Mouse (Mus musculus) liver, embryonic 15.5 days (tissue): ENCODE data around the gene Snx30. TPM values are rescaled to one million over a fixed set of nuclear protein-coding genes. Genes with fewer than 3 reads are reported as not detected.

Experiments used
- ATAC-seq: fragments of 200-750 bp; cut with Nextera tagmentation; 2 replicates; pipeline ENCODE4 v1.8.0; 2017; ENCODE audit warnings: moderate number of reproducible peaks, mild to moderate bottlenecking, moderate library complexity; ENCODE audit not compliant: insufficient read depth
- H3K27ac ChIP-seq: fragments of 300-500 bp; sonication (generic); replicated peaks from 2 replicates; pipeline ENCODE4 v1.5.1; 2015; ENCODE audit warnings: mild to moderate bottlenecking, inconsistent platforms
- H3K27me3 ChIP-seq: fragments of 300-500 bp; sonication (generic); 2 replicates; pipeline ENCODE4 v1.6.1; 2015; ENCODE audit warnings: mild to moderate bottlenecking, inconsistent platforms
- H3K36me3 ChIP-seq: fragments of 300-500 bp; sonication (generic); replicated peaks from 2 replicates; pipeline ENCODE4 v1.6.1; 2015; ENCODE audit warnings: moderate library complexity, mild to moderate bottlenecking, inconsistent platforms
- H3K4me1 ChIP-seq: fragments of 300-500 bp; sonication (generic); replicated peaks from 2 replicates; pipeline ENCODE4 v1.6.1; 2015; ENCODE audit warnings: inconsistent platforms
- H3K4me2 ChIP-seq: fragments of 300-500 bp; sonication (generic); 2 replicates; pipeline ENCODE4 v1.6.1; 2015; ENCODE audit warnings: moderate library complexity, mild to moderate bottlenecking, inconsistent platforms
- H3K4me3 ChIP-seq: fragments of 300-500 bp; sonication (generic); replicated peaks from 2 replicates; pipeline ENCODE4 v1.5.1; 2015; ENCODE audit warnings: mild to moderate bottlenecking, inconsistent platforms
- H3K9ac ChIP-seq: fragments of 300-500 bp; sonication (generic); 2 replicates; pipeline ENCODE4 v1.6.1; 2015; ENCODE audit warnings: moderate library complexity, mild to moderate bottlenecking, inconsistent platforms
- H3K9me3 ChIP-seq: fragments of 300-500 bp; sonication (generic); replicated peaks from 2 replicates; pipeline ENCODE4 v1.6.1; 2016; ENCODE audit warnings: inconsistent platforms
- WGBS: fragments of 180-500 bp; shearing (Covaris S2); methylation state at CpG from one replicate; pipeline ENCODE4 v1.1.7; 2015; ENCODE audit warnings: mixed read lengths; ENCODE audit not compliant: insufficient replicate concordance; 5-methylcytosine and 5-hydroxymethylcytosine counted together
- polyA plus RNA-seq: library from polyadenylated mRNA; unstranded; fragments of >200 nt; fragmentation: Nextera tagmentation; extraction: Ambion mirVana; gene quantifications from 2 replicates; pipeline ENCODE4 v1.2.1, GENCODE M21; 2015

Snx30 gene
- polyA plus RNA-seq, 1 experiment from 2014 or later, result 4.3 TPM

DNA sequence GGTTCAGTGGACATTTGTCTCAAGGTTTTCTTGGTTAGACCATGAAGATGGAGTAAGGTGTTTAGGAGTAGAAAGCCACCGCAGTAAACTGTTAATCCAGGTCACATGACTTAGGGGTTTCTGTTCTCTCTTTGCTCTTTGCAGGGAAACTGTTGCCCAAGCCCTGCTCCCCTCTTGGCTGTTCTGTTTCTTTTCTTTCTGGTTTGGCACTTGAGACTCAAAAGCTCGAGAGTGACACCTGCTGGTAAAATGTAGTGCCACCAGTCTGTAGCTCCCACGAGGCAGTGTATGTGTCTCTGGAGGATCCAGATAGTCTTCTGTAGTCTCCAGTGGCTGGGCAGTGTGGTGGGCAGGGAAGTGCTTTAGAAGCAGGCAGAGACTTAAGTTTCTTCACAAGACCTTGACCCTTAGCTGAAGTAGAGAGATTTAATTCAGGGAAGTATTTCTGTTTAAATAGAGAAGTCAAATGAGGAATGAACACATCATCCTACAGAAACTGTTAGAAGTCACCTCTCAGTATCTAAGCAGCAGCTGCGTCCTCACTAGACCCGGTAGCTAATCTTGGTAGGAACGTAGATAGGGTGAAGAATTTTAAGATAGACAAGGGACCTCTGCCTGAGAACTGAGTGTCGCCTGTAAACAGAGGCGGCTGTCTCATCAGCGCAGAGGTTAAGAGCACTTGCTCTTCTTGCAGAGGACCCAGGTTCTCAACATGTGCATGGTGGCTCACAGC, 65.4 kb downstream of the Snx30 start:
- peaks cover 10% of the 10 kb centered on the region; the same call in 1 of the 2 replicates for H3K4me1 ChIP-seq
- 35% methylated on average over 9 of the region's 9 CpGs for WGBS
- H3K27me3 ChIP-seq, result no peaks in the 10 kb centered on the region
- no peak overlapping the region for H3K9ac ChIP-seq
- H3K27ac ChIP-seq, result no peak overlapping the region
- peak; percentile 42; the same call in 1 of the 2 replicates for ATAC-seq
- no peak overlapping the region for H3K4me3 ChIP-seq
- no peaks in the 10 kb centered on the region for H3K9me3 ChIP-seq
- H3K36me3 ChIP-seq, result no peaks in the 10 kb centered on the region; the same call in 1 of the 2 replicates
- no peak overlapping the region for H3K4me2 ChIP-seq

GRCm38 (mm10) chr4:59873240-59873639, 67.6 kb downstream of the Snx30 start:
- no peak overlapping the region for H3K27ac ChIP-seq
- no peak overlapping the region for H3K4me3 ChIP-seq
- WGBS, result 19% methylated on average over 6 of the region's 6 CpGs
- ATAC-seq, result no peak
- no peaks in the 10 kb centered on the region for H3K9me3 ChIP-seq
- H3K36me3 ChIP-seq, result no peaks in the 10 kb centered on the region; the same call in 1 of the 2 replicates
- H3K4me1 ChIP-seq, result peaks cover 10% of the 10 kb centered on the region; the same call in 1 of the 2 replicates
- H3K4me2 ChIP-seq, result no peak overlapping the region
- no peaks in the 10 kb centered on the region for H3K27me3 ChIP-seq
- H3K9ac ChIP-seq, result no peak overlapping the region

GRCm38 (mm10) chr4:59873830-59874229, 68.2 kb downstream of the Snx30 start:
- Histone ChIP-seq H3K27me3 (no peaks in the 10 kb centered on the region), H3K9ac (no peak overlapping the region), H3K9me3 (no peaks in the 10 kb centered on the region), H3K4me3 (no peak overlapping the region), H3K27ac (no peak overlapping the region), H3K4me1 (peaks cover 10% of the 10 kb centered on the region; the same call in 1 of the 2 replicates), H3K36me3 (no peaks in the 10 kb centered on the region; the same call in 1 of the 2 replicates), H3K4me2 (no peak overlapping the region)
- ATAC-seq, result no peak
- WGBS, result 38% methylated on average over 5 of the region's 5 CpGs

GRCm38 (mm10) chr4:59876570-59876969, 70.9 kb downstream of the Snx30 start:
- no peak for ATAC-seq
- Histone ChIP-seq H3K27ac (no peak overlapping the region), H3K4me2 (no peak overlapping the region), H3K27me3 (no peaks in the 10 kb centered on the region), H3K4me3 (no peak overlapping the region), H3K9ac (no peak overlapping the region), H3K36me3 (peaks cover 12% of the 10 kb centered on the region; the same call in 1 of the 2 replicates), H3K9me3 (no peaks in the 10 kb centered on the region), H3K4me1 (peaks cover 10% of the 10 kb centered on the region; the same call in 1 of the 2 replicates)
- 71% methylated on average over 6 of the region's 6 CpGs for WGBS

- Histone ChIP-seq H3K9me3 (no peaks in the 10 kb centered on the region), H3K4me1 (peaks cover 10% of the 10 kb centered on the region; the same call in 1 of the 2 replicates), H3K27ac (no peak overlapping the region), H3K9ac (no peak overlapping the region), H3K4me2 (no peak overlapping the region), H3K4me3 (no peak overlapping the region), H3K36me3 (peaks cover 15% of the 10 kb centered on the region; the same call in 1 of the 2 replicates), H3K27me3 (no peaks in the 10 kb centered on the region)
- 66% methylated on average over 2 of the region's 2 CpGs for WGBS
- no peak for ATAC-seq
These were observed 71.4 kb downstream of the Snx30 start for GRCm38 (mm10) chr4:59877025-59877424.

DNA sequence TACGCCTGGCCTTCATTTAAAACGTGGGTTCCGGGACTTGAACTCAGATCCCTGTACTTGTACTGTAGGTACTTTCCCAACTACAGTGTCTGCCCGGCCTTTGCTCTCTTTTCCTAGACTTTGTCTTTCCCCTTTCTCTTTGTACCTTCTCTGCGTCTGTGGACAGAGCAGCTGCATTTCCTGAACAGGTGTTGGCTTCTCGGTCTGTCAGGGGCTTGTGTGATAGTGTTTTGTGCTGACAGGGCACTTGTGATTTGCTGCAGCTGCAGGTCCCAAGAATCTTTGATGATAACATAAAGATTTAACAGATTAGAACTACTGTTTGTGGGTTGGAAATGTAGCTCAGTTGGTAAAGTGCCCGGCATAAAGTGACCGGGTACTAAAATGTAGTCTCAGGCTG, 73.0 kb downstream of the Snx30 start:
- no peak overlapping the region for H3K4me3 ChIP-seq
- peaks cover 7% of the 10 kb centered on the region; the same call in 1 of the 2 replicates for H3K4me1 ChIP-seq
- no peaks in the 10 kb centered on the region for H3K9me3 ChIP-seq
- no peak overlapping the region for H3K9ac ChIP-seq
- no peak for ATAC-seq
- H3K4me2 ChIP-seq, result no peak overlapping the region
- no peak overlapping the region for H3K27ac ChIP-seq
- peaks cover 25% of the 10 kb centered on the region for H3K36me3 ChIP-seq
- H3K27me3 ChIP-seq, result no peaks in the 10 kb centered on the region
- WGBS, result 63% methylated on average over 8 of the region's 8 CpGs

GRCm38 (mm10) chr4:59879444-59879843, 73.8 kb downstream of the Snx30 start:
- H3K9me3 ChIP-seq, result no peaks in the 10 kb centered on the region
- WGBS, result 68% methylated on average over 3 of the region's 3 CpGs

GRCm38 (mm10) chr4:59880725-59881124, 75.1 kb downstream of the Snx30 start:
- Histone ChIP-seq H3K4me2 (no peak overlapping the region), H3K27ac (no peak overlapping the region), H3K27me3 (no peaks in the 10 kb centered on the region), H3K4me1 (peaks cover 14% of the 10 kb centered on the region), H3K36me3 (peaks cover 29% of the 10 kb centered on the region), H3K9ac (no peak overlapping the region), H3K9me3 (no peaks in the 10 kb centered on the region), H3K4me3 (no peak overlapping the region)
- ATAC-seq, result no peak
- 76% methylated on average over 5 of the region's 5 CpGs for WGBS

More at GRCm38 (mm10) chr4:59879444-59879843, 73.8 kb downstream of the Snx30 start:
- H3K27me3 ChIP-seq, result no peaks in the 10 kb centered on the region
- no peak for ATAC-seq
- H3K36me3 ChIP-seq, result peaks cover 25% of the 10 kb centered on the region
- peaks cover 11% of the 10 kb centered on the region for H3K4me1 ChIP-seq
- no peak overlapping the region for H3K27ac ChIP-seq
- no peak overlapping the region for H3K4me2 ChIP-seq
- no peak overlapping the region for H3K9ac ChIP-seq
- no peak overlapping the region for H3K4me3 ChIP-seq

DNA sequence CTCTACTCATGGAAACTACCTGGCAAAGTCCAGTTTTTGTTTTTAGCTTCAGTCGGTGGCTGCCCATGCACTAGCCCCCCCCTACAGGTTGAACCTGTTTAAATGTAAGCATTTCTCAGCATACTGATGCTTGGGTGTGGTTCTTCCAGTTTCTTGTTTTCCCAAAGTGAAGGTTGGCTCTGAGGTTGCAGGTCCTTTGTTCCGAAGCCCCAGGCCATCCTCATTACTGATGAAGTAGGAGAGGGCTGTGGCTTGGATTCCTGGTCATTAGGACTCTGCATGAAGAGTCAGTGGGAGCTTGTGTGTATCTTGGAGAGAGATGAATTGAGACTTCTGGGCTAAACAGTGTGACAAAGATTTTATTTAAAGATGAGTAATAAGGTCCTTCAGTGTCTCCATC, 75.6 kb downstream of the Snx30 start:
- no peak for ATAC-seq
- Histone ChIP-seq H3K9me3 (no peaks in the 10 kb centered on the region), H3K27me3 (no peaks in the 10 kb centered on the region), H3K27ac (no peak overlapping the region), H3K4me1 (peaks cover 14% of the 10 kb centered on the region), H3K4me2 (no peak overlapping the region), H3K9ac (no peak overlapping the region), H3K4me3 (no peak overlapping the region), H3K36me3 (peaks cover 32% of the 10 kb centered on the region)
- WGBS, result 57% methylated on average over 2 of the region's 2 CpGs

- no peak overlapping the region for H3K4me2 ChIP-seq
- H3K27ac ChIP-seq, result no peak overlapping the region
- no peaks in the 10 kb centered on the region for H3K27me3 ChIP-seq
- peak; percentile 72 for ATAC-seq
- H3K36me3 ChIP-seq, result peaks cover 35% of the 10 kb centered on the region
- H3K9me3 ChIP-seq, result no peaks in the 10 kb centered on the region
- WGBS, result 41% methylated on average over 6 of the region's 6 CpGs
- no peak overlapping the region for H3K9ac ChIP-seq
- no peak overlapping the region for H3K4me3 ChIP-seq
- peaks cover 14% of the 10 kb centered on the region for H3K4me1 ChIP-seq
These were observed 78.6 kb downstream of the Snx30 start for GRCm38 (mm10) chr4:59884136-59884696.

GRCm38 (mm10) chr4:59886281-59886680, 80.6 kb downstream of the Snx30 start:
- Histone ChIP-seq H3K9me3 (no peaks in the 10 kb centered on the region), H3K4me1 (peaks cover 14% of the 10 kb centered on the region), H3K4me3 (no peak overlapping the region), H3K27ac (no peak overlapping the region), H3K27me3 (no peaks in the 10 kb centered on the region), H3K36me3 (peaks cover 23% of the 10 kb centered on the region), H3K9ac (no peak overlapping the region), H3K4me2 (no peak overlapping the region)
- WGBS, result 77% methylated on average over 6 of the region's 6 CpGs
- ATAC-seq, result no peak
